Mouse (Mus musculus): ENCODE data around the gene Dnal1.

Gene Dnal1

GRCm38 (mm10) chr12:84185547-84185946 is 71.4 kb downstream of the Dnal1 start:
- DNase-seq (ENCODE audit: low spot score) = no peak

- DNase-seq (ENCODE audit: low spot score) = no peak
Measured at GRCm38 (mm10) chr12:84186536-84186935, 72.4 kb downstream of the Dnal1 start.

- DNase-seq (ENCODE audit: low spot score) = no peak
Measured at GRCm38 (mm10) chr12:84186950-84187349, 72.8 kb downstream of the Dnal1 start.

GRCm38 (mm10) chr12:84187752-84188601 is 73.8 kb downstream of the Dnal1 start:
- DNase-seq (ENCODE audit: low spot score) = no peak

- no peak for DNase-seq (ENCODE audit: low spot score)
Measured at GRCm38 (mm10) chr12:84188881-84189444, 74.8 kb downstream of the Dnal1 start.

- DNase-seq (ENCODE audit: low spot score) = peak; percentile 29
Measured at GRCm38 (mm10) chr12:84190151-84190820, 76.1 kb downstream of the Dnal1 start.

GRCm38 (mm10) chr12:84191190-84191589 is 77.0 kb downstream of the Dnal1 start:
- DNase-seq (ENCODE audit: low spot score) = no peak

GRCm38 (mm10) chr12:84191770-84192169 is 77.6 kb downstream of the Dnal1 start:
- DNase-seq (ENCODE audit: low spot score) = peak; percentile 26

GRCm38 (mm10) chr12:84192280-84192679 is 78.1 kb downstream of the Dnal1 start:
- DNase-seq (ENCODE audit: low spot score) = no peak

- DNase-seq (ENCODE audit: low spot score) = peak; percentile 74
Measured at GRCm38 (mm10) chr12:84192741-84193641, 78.8 kb downstream of the Dnal1 start.

GRCm38 (mm10) chr12:84193642-84194399 is 79.7 kb downstream of the Dnal1 start:
- peak; percentile 95 for DNase-seq (ENCODE audit: low spot score)

GRCm38 (mm10) chr12:84194400-84195109 is 80.4 kb downstream of the Dnal1 start:
- DNase-seq (ENCODE audit: low spot score) = no peak

- DNase-seq (ENCODE audit: low spot score) = no peak
Measured at GRCm38 (mm10) chr12:84195195-84195594, 81.0 kb downstream of the Dnal1 start.
